Mouse (Mus musculus): ENCODE measurements around the gene Gar1.
A peak's percentile ranks its signal among the peaks of the same experiment; 100 is the strongest.

Gar1 gene

DNA sequence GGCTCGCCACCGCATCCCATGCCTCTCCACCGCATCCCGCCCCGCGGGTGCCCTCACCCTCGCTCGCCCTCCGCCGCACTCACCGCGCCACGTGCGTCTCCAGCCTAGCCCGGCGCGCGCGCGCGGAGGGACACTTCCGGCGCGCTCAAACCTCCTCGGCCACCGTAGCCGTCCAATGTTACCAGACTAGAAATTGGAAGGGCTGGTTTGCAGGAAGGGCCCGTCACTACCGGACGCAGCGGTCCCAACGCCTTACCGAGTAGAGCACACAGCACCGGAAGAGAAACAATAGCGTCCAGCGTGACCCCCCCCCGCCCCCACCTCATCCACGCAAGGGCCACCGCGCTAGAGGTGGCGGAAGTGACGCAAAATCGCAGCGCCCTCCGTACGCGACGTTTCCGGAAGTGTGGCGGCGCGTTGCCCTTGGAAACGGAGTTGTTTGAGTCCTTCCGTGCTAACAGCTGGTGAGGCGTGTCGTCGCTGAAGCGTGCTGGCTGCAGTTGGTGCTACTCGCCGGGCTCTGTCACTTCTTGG, at the start of gene Gar1:
TSS of gene Gar1 (minus strand) at position 362 of the 534 bp plus-strand sequence.
- peak; percentile 92 to 95 for DNase-seq (ENCODE audit: low spot score in 2 of 2)

DNA sequence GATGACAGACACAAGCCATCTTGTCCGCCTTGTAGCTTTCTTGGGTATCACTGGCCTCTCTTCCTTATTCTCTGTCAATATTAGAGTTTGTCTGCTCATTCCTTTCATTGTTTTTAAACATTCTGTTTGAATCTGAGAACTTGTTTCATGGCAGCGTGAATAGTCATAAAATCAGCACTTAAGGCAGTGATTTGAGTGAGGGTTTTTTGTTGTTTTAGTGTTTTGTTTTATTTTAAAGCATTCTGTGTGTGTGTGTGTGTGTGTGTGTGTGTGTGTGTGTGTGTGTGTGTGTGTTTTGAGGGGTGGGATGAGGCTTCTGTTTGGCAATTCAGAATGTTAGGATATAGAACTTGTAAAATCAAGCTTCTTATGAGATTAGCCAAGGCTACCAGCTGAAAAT, 48.7 kb upstream of the Gar1 start:
- no peak for DNase-seq (ENCODE audit: low spot score in 2 of 2)

DNA sequence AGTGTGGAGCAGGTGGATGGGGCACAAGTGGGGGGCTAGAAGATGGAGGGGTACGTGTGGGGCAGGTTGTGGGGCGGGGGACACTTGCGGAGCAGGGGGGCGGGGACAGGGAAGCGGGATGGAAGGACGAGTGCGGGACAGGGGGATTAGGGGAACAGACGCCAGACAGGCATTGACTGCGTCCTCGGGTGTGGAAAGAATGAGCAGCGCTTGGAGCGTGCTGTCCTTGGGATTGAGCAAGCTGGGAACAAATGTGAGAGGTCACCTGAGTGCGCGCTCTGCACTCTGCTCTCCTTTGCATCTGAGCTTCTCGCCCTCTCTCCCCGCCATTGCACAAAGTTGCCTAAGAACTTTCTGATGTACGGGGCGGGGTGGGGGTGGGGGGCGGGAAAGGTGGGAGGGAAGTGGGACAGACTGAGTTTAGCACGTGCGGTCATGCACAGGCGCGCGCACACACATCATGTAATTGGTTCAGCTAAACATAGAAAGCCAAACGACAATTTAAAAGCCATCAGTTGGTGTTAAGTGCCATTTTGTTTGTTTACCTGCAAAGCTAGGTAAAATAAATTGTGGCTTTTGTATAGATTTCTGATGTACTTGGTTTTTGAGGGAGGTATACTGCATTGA, 48.0 kb upstream of the Gar1 start:
- peak in 1 of 2 experiments; percentile 24 for DNase-seq (ENCODE audit: low spot score in 2 of 2)

DNA sequence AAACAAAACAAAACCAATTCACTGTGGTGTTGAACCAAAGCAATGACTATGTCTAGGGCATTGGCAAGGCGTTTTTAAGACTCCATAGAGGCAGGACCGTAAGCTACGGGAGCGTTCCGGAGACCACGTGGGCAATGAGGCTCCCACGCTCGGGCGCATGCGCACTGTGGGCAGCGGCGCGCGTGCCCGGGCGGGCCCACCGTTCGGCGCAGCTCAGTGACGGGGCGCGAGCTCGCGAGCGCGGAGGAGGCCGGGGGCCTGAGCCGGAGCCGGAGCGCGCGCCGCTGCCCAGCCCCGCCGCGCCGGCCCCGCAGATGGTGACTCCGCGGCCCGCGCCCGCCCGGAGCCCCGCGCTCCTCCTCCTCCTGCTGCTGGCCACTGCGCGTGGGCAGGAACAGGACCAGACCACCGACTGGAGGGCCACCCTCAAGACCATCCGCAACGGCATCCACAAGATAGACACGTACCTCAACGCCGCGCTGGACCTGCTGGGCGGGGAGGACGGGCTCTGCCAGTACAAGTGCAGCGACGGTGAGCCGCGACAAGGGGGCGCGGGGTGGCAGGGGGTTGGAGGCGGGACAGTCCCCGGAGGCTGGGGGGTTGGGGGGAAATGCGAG, 47.3 kb upstream of the Gar1 start, which contains the start of gene Pla2g12a:
TSS of gene Pla2g12a (plus strand) at position 202 of the 617 bp plus-strand sequence.
- DNase-seq (ENCODE audit: low spot score in 2 of 2), result peak; percentile 89 to 91

DNA sequence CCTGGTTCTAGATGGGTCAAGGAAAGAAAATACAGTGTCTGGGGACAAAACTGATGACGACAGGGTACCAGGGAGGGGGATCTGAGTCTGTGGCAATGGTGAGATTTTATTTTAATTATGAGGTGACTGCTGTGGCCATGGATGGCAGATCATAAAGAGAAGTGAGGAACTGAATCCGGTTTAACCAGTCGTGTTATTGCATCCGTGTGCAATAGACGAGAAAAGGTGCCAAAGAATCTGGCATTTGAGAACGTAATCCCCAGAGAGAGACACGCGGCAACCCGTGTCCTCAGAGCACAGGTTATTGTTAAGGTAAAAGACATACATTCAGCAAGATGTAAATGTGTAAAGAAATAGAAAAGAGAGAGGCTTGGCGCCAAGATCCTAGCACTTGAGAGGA, 46.1 kb upstream of the Gar1 start:
- no peak for DNase-seq (ENCODE audit: low spot score in 2 of 2)

DNA sequence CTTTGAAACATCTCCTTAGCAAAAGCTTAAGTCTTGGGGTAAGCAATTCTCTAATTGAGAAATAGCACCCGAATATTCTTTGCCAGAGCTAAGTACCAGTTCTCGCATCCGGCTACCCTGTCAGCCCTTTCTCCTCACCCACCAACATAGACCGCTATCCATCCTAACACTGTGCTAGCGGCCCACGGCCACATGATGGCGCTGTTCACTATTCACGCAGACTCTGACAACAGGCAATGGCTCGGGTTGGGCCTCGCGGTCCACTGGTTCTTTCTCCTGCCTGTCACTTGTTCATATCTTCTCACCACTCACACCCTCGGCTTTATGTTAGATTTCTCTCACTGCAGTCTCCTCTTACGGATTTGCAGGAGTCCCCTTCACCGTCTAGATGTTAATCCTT, 32.5 kb upstream of the Gar1 start:
- DNase-seq (ENCODE audit: low spot score in 2 of 2), result peak in 1 of 2 experiments; percentile 11

DNA sequence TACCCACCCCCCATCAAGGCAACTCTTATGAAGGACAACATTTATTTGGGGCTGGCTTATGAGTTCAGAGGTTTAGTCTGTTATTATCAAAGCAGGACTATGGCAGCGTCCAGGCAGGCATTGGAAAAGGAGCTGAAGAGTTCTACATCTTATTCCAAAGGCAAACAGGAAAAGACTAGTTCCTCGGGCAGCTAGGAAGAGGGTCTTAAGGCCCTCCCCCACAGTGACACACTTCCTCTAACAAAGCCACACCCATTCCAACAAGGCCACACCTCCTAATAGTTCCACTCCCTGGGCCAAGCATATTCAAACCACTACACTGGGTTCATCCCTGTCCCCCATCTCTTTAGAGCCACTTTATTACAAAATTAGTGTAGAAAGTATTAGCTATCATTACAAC, 31.4 kb upstream of the Gar1 start:
- DNase-seq (ENCODE audit: low spot score in 2 of 2), result no peak

DNA sequence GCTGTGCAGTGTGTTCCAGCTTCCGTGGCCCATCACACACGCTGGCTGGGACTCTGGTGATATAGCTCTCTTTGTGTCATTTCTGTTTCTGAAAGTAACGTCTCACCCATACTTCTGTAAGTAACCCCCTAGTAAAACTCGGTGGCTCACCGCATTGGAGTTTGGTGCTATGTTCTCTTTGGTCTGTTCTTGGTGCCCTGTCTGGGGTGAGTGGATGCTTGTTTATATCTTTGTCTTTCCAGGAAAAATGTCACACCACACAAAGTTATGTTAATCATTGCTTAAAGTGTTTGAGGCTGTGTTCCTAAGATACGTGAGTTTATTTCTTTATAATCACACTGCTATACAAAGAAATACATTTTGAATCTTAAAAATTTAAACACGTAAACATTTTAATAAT, 15.7 kb upstream of the Gar1 start:
- no peak for DNase-seq (ENCODE audit: low spot score in 2 of 2)

DNA sequence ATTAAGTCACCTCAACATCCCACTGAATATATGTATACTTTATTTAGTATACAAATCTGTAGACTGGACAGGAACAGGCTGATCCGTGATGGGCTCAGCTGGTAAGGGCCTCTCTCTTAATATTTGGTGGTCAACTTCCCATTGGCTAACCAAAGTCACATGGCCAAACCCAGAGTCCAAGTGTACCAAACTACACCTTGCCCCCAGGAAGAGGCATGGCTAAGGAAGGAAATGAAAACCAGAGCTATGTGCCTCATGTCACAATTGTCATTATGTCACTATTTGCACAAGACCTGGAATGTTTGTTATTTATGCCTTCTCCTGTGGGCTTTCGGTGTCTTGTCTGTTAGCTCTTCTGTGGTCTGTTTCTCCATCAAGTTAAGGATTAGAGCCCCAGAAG, 14.7 kb upstream of the Gar1 start:
- no peak for DNase-seq (ENCODE audit: low spot score in 2 of 2)

DNA sequence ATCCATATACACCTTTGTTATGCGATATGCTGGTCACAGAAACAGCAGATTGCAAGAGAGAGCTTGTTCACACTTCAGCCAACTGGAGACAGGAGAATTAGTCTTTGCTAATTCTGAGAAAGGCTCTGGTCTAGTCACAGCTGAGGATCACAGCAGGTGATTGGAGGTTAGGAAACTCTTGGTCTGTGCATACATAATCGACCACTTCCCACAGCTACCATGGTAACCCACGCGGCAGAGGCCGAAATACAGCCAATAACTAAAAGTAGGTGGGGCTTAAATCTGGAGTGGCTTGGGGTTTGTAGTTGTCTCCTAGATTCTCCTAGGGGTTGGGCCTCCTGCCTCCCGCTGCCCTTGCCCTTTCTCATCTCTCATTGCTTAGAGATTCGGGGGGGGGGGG, 6.8 kb upstream of the Gar1 start:
- no peak for DNase-seq (ENCODE audit: low spot score in 2 of 2)

DNA sequence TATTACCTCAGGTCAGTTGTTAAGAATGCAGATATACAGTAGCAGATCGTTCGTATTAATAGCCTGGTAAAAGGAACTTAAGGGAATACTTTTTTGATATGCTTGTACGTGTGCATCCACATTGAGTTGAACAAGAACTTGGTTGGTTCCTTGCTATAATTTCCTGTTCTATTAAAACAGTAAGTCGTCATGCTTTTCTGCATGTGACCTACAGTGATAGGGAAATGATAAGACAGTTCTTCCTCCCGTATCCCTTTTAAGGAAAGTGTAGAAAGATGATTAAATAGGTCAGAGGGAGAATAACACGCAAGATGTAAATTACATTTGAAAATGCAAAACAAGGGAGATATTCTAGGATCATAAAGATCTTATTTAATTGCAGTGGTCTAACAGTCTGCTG, 5.8 kb upstream of the Gar1 start:
- no peak for DNase-seq (ENCODE audit: low spot score in 2 of 2)

DNA sequence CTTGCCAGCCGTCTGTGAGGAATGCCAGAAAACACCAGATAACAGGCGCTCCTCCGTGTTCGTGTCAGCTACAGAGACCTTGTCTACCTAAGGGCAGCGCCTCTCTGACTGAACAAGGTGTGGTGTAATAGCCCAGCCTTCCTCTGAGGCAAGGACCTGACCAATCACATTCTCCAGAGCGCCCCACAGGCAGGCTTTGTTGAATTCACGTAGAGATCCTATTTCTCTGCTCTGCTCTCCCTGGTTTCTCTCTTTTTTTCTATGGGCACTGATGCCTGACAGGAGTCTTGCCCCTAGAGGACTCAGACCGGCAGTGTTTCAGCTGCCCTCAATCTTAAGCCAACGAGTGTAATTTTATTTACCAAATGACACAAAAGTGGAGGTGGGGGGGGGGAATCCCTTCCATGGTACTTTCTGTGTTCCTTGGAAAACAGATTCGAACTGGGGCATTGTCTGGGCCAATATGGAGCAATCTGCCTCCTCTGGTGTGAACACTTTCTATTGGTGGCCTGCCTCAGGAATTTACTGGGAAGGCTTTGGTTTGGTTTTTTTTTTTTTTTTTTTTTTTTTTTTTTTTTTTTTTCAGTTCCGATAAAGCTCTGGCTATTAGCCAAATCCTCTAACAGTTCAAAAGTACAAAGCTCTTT, 5.0 kb upstream of the Gar1 start:
- DNase-seq (ENCODE audit: low spot score in 2 of 2), result no peak

DNA sequence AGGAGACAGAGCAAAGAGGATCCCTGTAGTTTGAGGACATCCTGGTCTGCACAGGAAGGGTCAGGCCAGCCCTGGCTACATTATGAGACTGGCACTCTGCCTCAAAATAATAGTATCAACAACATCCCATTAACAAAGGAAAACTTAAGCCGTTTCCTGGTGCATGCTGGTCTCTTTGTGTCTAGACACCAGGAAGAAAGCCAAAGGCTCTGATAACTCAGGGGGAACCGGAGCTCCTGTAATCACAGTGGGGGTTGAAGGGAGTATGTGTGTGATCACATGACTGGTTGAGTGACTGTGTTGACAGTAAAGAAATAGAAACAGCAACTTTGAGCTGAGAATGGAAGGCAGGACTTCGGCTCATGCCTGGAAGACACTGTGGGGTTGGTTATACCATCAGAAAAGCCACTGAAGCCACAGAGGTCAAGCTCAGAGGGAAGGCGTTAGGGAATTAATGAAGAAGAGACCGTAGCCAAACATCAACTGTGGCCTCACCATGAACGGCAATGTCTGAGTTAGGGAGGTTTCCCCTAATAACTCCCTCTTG, 4.3 kb upstream of the Gar1 start, which contains the start of gene Cfi:
TSS of gene Cfi (plus strand) at position 497 of the 547 bp plus-strand sequence.
- DNase-seq (ENCODE audit: low spot score in 2 of 2), result no peak

DNA sequence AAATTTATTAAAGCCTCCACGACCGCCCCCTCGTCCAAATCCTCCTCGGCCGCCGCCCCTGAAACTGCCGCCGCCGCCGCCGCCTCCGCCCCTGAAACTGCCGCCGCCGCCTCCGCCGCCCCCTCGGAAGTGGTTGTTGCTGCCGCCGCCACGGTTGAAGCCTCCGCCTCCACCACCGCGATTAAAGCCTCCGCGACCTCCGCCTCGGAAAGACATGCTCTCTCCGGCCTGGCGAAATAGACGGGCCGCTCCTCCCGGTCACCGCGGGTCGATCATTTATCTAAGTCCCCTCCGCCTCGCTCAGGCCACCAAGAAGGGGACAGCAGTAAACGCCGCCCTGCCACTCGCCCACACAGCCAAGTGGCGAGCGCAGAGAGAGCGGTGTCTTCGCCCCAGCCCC, 570 bp downstream of the Gar1 start:
- DNase-seq (ENCODE audit: low spot score in 2 of 2), result no peak

DNA sequence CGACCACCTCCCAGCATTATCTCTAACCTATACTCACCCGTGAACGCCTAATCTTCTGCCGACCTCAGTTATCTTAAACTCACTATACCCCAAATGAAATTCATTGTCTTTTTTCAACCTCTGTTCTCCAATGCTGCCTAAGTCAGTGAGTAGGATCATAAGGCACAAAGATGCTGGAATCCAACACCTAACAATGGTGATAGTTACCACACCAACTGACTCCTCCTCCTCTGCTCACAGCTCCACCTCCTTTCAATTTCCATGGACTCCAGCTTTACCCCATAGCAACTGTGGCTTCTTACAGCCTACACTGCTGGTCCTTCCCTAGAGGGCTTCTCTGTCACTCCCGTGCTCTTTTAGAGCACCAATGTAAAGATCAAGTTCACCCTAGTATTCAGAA, 3.5 kb downstream of the Gar1 start:
- DNase-seq (ENCODE audit: low spot score in 2 of 2), result no peak

DNA sequence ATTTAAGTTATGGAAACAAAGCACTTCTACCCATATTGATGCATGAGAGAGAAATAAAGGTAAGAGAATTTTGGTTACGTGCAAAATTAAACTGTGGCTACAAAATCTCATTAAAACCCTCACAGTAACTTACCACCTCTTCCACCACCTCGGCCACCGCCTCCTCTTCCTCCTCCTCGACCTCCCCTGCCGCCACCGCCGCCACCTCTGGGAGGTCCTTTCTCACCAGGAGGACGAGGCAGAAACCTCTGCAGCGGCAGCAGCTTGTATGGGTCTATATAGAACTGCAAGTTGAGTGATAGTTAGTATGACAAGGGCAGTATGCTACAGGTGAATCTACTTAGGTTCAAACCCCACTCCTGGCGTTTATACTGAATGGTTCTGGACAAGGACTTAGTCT, 4.5 kb downstream of the Gar1 start:
- DNase-seq (ENCODE audit: low spot score in 2 of 2), result no peak

DNA sequence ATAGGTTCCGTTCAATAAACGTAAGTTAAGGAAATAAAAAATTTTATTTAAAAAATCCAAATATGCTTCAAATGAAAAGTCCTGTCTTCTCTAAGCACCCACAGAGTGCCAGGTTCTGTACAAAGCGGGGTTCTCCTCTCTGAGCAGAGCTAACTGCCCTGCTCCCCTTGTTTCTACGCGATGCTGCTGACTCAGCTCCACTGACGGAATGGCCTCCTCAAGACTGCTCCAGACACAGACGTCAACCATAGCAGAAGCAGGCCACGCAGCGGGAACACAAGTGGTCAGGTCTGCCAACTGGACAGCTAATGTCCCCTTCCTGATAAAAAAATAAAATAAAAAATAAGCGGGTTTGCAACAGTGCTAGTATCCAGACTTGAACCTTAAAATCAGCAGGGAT, 6.3 kb downstream of the Gar1 start:
- no peak for DNase-seq (ENCODE audit: low spot score in 2 of 2)

DNA sequence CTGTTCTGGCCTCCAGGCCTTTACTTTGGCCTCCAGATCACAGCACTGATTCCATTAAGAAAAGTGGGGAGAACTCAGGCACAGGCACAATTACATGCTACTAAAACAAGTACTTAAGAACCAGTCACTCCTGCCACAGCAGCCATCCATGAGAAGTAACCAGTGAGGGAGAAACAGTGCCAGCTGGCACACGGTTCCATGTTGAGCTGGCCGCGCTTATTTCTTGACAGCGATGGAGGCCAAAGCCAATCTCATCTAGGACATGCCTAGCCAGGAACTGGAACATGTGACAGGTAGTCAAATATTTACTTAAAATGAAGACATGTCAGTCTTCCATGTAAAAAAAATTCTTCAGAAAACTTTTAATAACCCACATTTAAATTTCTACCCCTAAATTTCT, 7.0 kb downstream of the Gar1 start:
- no peak for DNase-seq (ENCODE audit: low spot score in 2 of 2)

DNA sequence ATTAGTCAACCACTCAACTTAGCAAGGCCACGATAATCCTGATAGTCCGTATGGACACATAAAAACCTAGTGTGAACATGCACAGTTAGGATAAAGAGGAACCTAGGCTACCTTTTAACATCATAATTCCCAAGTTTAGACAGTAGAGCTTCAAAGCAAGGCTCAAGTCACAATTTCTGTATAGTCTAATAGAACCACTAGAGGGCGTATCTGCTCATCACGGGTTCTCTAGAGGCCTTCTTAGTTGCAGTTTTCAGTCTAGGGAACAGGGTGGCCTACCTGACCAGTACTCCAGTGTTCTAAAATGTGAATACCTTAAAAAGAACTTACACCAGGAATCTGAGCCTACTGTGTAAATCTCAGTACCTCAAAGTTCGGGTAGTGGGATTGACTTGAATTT, 7.9 kb downstream of the Gar1 start:
- DNase-seq (ENCODE audit: low spot score in 2 of 2), result no peak

DNA sequence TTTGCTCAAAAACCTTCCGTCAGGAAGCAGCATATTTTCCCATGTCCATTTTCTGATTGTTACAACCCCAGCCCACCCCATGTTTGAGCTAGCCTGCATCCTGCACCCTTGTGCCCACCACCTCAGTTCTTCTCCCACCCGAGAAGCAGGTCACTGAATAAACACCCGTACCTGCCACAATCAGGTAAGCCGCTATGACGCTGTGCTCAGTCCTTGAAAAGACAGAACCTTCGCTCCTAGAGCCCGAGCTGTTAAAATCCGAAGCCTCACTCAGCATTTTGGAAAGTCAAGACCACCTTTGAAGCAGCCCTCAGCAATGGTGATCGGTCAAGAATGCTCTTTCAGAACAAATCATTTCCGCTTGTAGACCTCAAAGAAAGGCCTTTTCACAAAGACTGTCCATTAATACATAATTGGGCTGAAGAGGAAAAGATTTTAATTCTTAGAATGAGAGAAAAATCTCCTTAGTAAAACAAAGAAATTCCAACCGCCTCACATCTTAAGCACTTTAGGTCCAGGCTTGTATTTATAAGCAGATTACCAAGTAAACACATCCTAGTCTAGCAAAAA, 8.9 kb downstream of the Gar1 start, which contains the start of gene Rrh:
TSS of gene Rrh (minus strand) at position 382 of the 570 bp plus-strand sequence.
- no peak for DNase-seq (ENCODE audit: low spot score in 2 of 2)

DNA sequence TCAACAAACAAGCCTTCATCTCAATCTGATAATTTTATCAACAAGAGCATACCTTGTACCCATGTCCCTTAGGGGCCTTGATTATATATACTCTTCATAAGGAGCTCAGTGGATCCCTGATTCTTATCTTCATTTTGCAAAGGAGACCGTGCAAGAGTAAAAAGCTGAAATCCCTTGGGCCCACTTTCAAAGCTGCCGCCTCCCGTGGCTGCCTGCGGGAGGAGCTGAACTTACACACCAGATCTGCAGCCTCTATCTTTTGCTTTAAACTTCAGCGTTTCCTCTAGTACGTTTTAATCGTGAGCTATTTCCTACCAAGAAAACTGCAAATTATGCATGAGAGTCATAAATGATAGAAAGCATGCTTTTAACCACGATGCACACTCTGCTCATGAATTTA, 9.5 kb downstream of the Gar1 start:
- no peak for DNase-seq (ENCODE audit: low spot score in 2 of 2)

DNA sequence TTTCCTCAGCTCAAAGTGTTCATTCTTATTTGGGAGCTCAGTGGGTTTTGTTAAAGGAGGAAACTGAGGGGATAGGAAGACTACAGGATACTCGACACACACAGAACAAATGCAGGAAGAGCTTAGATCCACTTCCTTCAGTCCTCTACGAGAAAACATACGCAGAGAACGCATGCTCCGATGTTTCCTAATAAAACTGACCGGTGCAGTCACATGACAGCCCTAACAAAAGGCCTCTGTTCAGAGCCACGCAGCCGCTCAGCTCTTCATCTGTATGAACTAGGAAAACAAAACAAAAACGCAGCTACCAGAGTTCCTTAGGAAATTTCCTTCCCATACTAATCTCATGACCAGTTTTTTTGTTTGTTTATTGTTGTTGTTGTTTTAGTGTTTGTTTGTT, 10.3 kb downstream of the Gar1 start:
- DNase-seq (ENCODE audit: low spot score in 2 of 2), result no peak
